Mouse (Mus musculus) urinary bladder, adult 18-20 months (tissue): ENCODE measurements around the gene Pheta1.
A peak's percentile ranks its signal among the peaks of the same experiment; 100 is the strongest.

Experiments used
- DNase-seq, 2 experiments: peaks; one replicate each; pipeline ENCODE4 v3.0.0; 2022; ENCODE audit warnings: low spot score in 2 of 2, mixed read lengths in 2 of 2

The Pheta1 gene

GRCm38 (mm10) chr5:121825606-121826005, 23.2 kb upstream of the Pheta1 start:
- DNase-seq, result no peak

- DNase-seq, result no peak
These were observed 20.9 kb upstream of the Pheta1 start for GRCm38 (mm10) chr5:121827876-121828275.

GRCm38 (mm10) chr5:121828491-121829432, 20.0 kb upstream of the Pheta1 start:
- DNase-seq, result no peak

- DNase-seq, result no peak
These were observed 17.7 kb upstream of the Pheta1 start for GRCm38 (mm10) chr5:121831002-121831601.

GRCm38 (mm10) chr5:121832376-121833155, 16.2 kb upstream of the Pheta1 start:
- DNase-seq, result no peak

GRCm38 (mm10) chr5:121833159-121833558, 15.6 kb upstream of the Pheta1 start:
- DNase-seq, result no peak

GRCm38 (mm10) chr5:121833572-121834240, 15.1 kb upstream of the Pheta1 start:
- DNase-seq, result no peak

- no peak for DNase-seq
These were observed 14.6 kb upstream of the Pheta1 start for GRCm38 (mm10) chr5:121834241-121834606.

GRCm38 (mm10) chr5:121834991-121835747, 13.6 kb upstream of the Pheta1 start:
- no peak for DNase-seq

GRCm38 (mm10) chr5:121835949-121836691, 12.7 kb upstream of the Pheta1 start:
- DNase-seq, result peak; percentile 41 to 79

GRCm38 (mm10) chr5:121836692-121837415, 11.9 kb upstream of the Pheta1 start:
- DNase-seq, result peak; percentile 89 to 91

GRCm38 (mm10) chr5:121837441-121838340, 11.1 kb upstream of the Pheta1 start, which contains the start of gene Sh2b3:
Sh2b3 (minus strand) TSS chr5:121837646.
- DNase-seq, result no peak

- DNase-seq, result peak in 1 of 2 experiments; percentile 58
These were observed 10.2 kb upstream of the Pheta1 start for GRCm38 (mm10) chr5:121838341-121839127.

- no peak for DNase-seq
These were observed 9.7 kb upstream of the Pheta1 start for GRCm38 (mm10) chr5:121839128-121839473.

GRCm38 (mm10) chr5:121841516-121841915, 7.3 kb upstream of the Pheta1 start:
- no peak for DNase-seq

- DNase-seq, result no peak
These were observed 6.8 kb upstream of the Pheta1 start for GRCm38 (mm10) chr5:121841973-121842372.

GRCm38 (mm10) chr5:121842665-121843118, 6.1 kb upstream of the Pheta1 start:
- DNase-seq, result peak; percentile 66 to 76
